Mouse (Mus musculus): ENCODE measurements around the gene Samm50. TPM values are rescaled to one million over a fixed set of nuclear protein-coding genes. Genes with fewer than 3 reads are reported as not detected.

Samm50 gene
- total RNA-seq, 2 experiments from 2014 or later, result 299 to 313 TPM

Small RNA genes within 50 kb of the gene (microRNA-seq; reads per million reads assigned to microRNA genes)
- gene Mir6392, result 0 reads per million in 2 experiments

Other genes starting within 250 kb of the Samm50 start
- under 1 TPM in 1 of 2 experiments, not detected in 1; 0.08 TPM for gene Efcab6, start 126.9 kb upstream of the Samm50 start, total RNA-seq (2021)
- under 1 TPM in 1 of 2 experiments, not detected in 1; 0.10 TPM for gene Sult4a1, start 86.5 kb upstream of the Samm50 start, total RNA-seq (2021)
- gene Pnpla5, start 69.1 kb upstream of the Samm50 start, total RNA-seq (2021), result not detected
- gene Pnpla3, start 24.4 kb upstream of the Samm50 start, total RNA-seq (2021), result 1 to 10 TPM; 2.6 to 8.8 TPM
- 100 to 1,000 TPM in 1 of 2 experiments, 10 to 100 TPM in 1; 89.9 to 103 TPM for gene Parvb, start 39.8 kb downstream of the Samm50 start, total RNA-seq (2021)
- gene Parvg, start 131.8 kb downstream of the Samm50 start, total RNA-seq (2021), result 1 to 10 TPM; 2.0 to 3.1 TPM